Mouse (Mus musculus) bone marrow, adult 2 months (tissue): ENCODE results near the gene Mansc1. TPM values are rescaled to one million over a fixed set of nuclear protein-coding genes. Genes with fewer than 3 reads are reported as not detected.

Experiments used
- H3K27ac ChIP-seq: fragments of 200-500 bp; 2 replicates; pipeline ENCODE4 v1.5.1; 2012; ENCODE audit warnings: low read depth, mild to moderate bottlenecking, control low read depth, inconsistent platforms, low read length; ENCODE audit not compliant: control insufficient read depth, poor library complexity, insufficient read depth
- H3K4me1 ChIP-seq: fragments of 200-500 bp; 2 replicates; pipeline ENCODE4 v1.6.1; 2011; ENCODE audit warnings: low read length; ENCODE audit not compliant: control insufficient read depth, insufficient read depth
- H3K4me3 ChIP-seq: fragments of 200-500 bp; replicated peaks from 2 replicates; pipeline ENCODE3; 2011; ENCODE audit warnings: mild to moderate bottlenecking, low read depth, low read length, control low read depth; ENCODE audit not compliant: control insufficient read depth
- CTCF ChIP-seq: fragments of 200-500 bp; IDR thresholded peaks from 2 replicates; pipeline ENCODE4 v1.5.1; 2011; ENCODE audit warnings: low read length, control low read depth; ENCODE audit not compliant: control insufficient read depth, insufficient read depth
- POLR2A ChIP-seq: fragments of 200-500 bp; IDR thresholded peaks from 2 replicates; pipeline ENCODE4 v1.6.1; 2011; ENCODE audit warnings: low read depth, mild to moderate bottlenecking, control low read depth, low read length, borderline replicate concordance; ENCODE audit not compliant: control insufficient read depth
- WGBS: fragments of 180-500 bp; shearing (Covaris S2); methylation state at CpG from one replicate; pipeline ENCODE4 v1.1.7; 2018; 5-methylcytosine and 5-hydroxymethylcytosine counted together
- polyA plus RNA-seq: library from polyadenylated mRNA; stranded (reverse); fragments of >200 nt; gene quantifications from 2 replicates; pipeline ENCODE4 v1.2.4, GENCODE M21; 2011; ENCODE audit warnings: low replicate concordance; ENCODE audit not compliant: missing spikeins, insufficient read depth, insufficient read length

Gene Mansc1
- polyA plus RNA-seq, 1 experiment: not detected

GRCm38 (mm10) chr6:134567986-134568556, 64.2 kb downstream of the Mansc1 start:
- TF ChIP-seq CTCF: no peak
- no peak for TF ChIP-seq POLR2A
- WGBS: 84% methylated on average over 5 of the region's 5 CpGs
- H3K27ac ChIP-seq: no peak overlapping the region
- H3K4me1 ChIP-seq: no peaks in the 10 kb centered on the region
- no peak overlapping the region for H3K4me3 ChIP-seq

- no peaks in the 10 kb centered on the region for H3K4me1 ChIP-seq
- peak within 1 kb of the TSS; percentile 79 for H3K27ac ChIP-seq
- H3K4me3 ChIP-seq: peak within 1 kb of the TSS; percentile 94
- TF ChIP-seq POLR2A (peak; percentile 41; the same call in 1 of the 2 replicates), CTCF (no peak)
- WGBS: under 1% methylated on average over 99 of the region's 99 CpGs
Observed at GRCm38 (mm10) chr6:134566818-134567485, 65.3 kb downstream of the Mansc1 start, which contains the start of gene Lrp6. Gene Lrp6, minus strand, starts transcription at chr6:134566965.

GRCm38 (mm10) chr6:134566248-134566817, 66.0 kb downstream of the Mansc1 start:
- peak overlapping the region; percentile 94 for H3K4me3 ChIP-seq
- WGBS: under 1% methylated on average over 63 of the region's 64 CpGs
- TF ChIP-seq POLR2A: no peak
- TF ChIP-seq CTCF: no peak
- peak overlapping the region; percentile 79; the same call in 1 of the 2 replicates for H3K27ac ChIP-seq
- H3K4me1 ChIP-seq: no peaks in the 10 kb centered on the region

- WGBS: 5% methylated on average over 19 of the region's 19 CpGs
- Histone ChIP-seq H3K27ac (no peak overlapping the region), H3K4me1 (no peaks in the 10 kb centered on the region), H3K4me3 (peak overlapping the region; percentile 57)
- TF ChIP-seq CTCF (no peak), POLR2A (no peak)
Observed at GRCm38 (mm10) chr6:134565606-134566247, 66.6 kb downstream of the Mansc1 start.

GRCm38 (mm10) chr6:134564539-134564938, 67.7 kb downstream of the Mansc1 start:
- WGBS: 69% methylated on average over 2 of the region's 2 CpGs
- TF ChIP-seq CTCF (no peak), POLR2A (no peak)
- Histone ChIP-seq H3K4me3 (no peak overlapping the region), H3K27ac (no peak overlapping the region), H3K4me1 (no peaks in the 10 kb centered on the region)

- Histone ChIP-seq H3K4me3 (no peak overlapping the region), H3K27ac (no peak overlapping the region), H3K4me1 (peaks cover 2% of the 10 kb centered on the region)
- TF ChIP-seq CTCF (no peak), POLR2A (no peak)
- WGBS: 79% methylated on average over 3 of the region's 3 CpGs
Observed at GRCm38 (mm10) chr6:134559635-134560034, 72.7 kb downstream of the Mansc1 start.

Other genes starting within 250 kb of the Mansc1 start
- not detected in 2 replicates for gene Bcl2l14, start 236.2 kb downstream of the Mansc1 start, polyA plus RNA-seq
- gene Lrp6, start 65.5 kb downstream of the Mansc1 start, polyA plus RNA-seq: 9.2 and 17.1 TPM in 2 replicates
- 8.0 and 10.4 TPM in 2 replicates for gene Borcs5, start 7.0 kb upstream of the Mansc1 start, polyA plus RNA-seq
- gene Dusp16, start 160.1 kb upstream of the Mansc1 start, polyA plus RNA-seq: 2.7 and 11.2 TPM in 2 replicates
- 4.2 and 8.3 TPM in 2 replicates for gene Crebl2, start 197.7 kb upstream of the Mansc1 start, polyA plus RNA-seq